In genomic region chr3:115888310-115889106, GRCm38 (mm10) we compare ENCODE assay signal across 8 mouse cellular contexts. TPM values are rescaled to one million over a fixed set of nuclear protein-coding genes. Genes with fewer than 3 reads are reported as not detected.
DNase-seq lines count a peak whose midpoint lies in the region; ATAC-seq and TF ChIP-seq lines count a peak whose summit lies in the region.

No protein-coding gene starts in this region.

- no peak overlapping the region for H3K27ac ChIP-seq in kidney, adult 2 months (ENCODE audit: insufficient read depth, low read depth, low read length)
- H3K27ac ChIP-seq in brown adipose tissue, adult 24 weeks (replicated peaks; ENCODE audit: low read depth, low read length): peak overlapping the region; percentile 8
- peak overlapping the region; percentile 81 for H3K27ac ChIP-seq in hindbrain, embryonic 12.5 days

- peak overlapping the region; percentile 78 for H3K4me2 ChIP-seq in hindbrain, embryonic 12.5 days (replicated peaks)

- TF ChIP-seq CTCF in kidney, adult 2 months (conservative IDR thresholded peaks at IDR 0.05; ENCODE audit: insufficient read depth, insufficient read length, low read depth, low read length): no peak
- no peak for TF ChIP-seq CTCF in E14TG2a.4 (conservative IDR thresholded peaks at IDR 0.05; ENCODE audit: low read length)

- H3K9ac ChIP-seq in hindbrain, embryonic 12.5 days: peak overlapping the region; percentile 79

- DNase-seq in kidney, adult 2 months: no peak
- no peak for DNase-seq in kidney, adult 8-10 months
- no peak for DNase-seq in left cerebral cortex, postnatal 25 days (ENCODE audit: low spot score in 2 of 2)
- no peak for DNase-seq in kidney, adult 18-20 months

- H3K27me3 ChIP-seq in kidney, adult 2 months (replicated peaks; ENCODE audit: control insufficient read depth, insufficient read depth, low read length): no peaks in the 10 kb centered on the region
- H3K27me3 ChIP-seq in E14TG2a.4 (ENCODE audit: insufficient read depth, low read length): no peaks in the 10 kb centered on the region
- no peaks in the 10 kb centered on the region for H3K27me3 ChIP-seq in hindbrain, embryonic 12.5 days

- H3K4me3 ChIP-seq in kidney, adult 2 months (ENCODE audit: insufficient read depth, low read depth, low read length): peak overlapping the region; percentile 97
- peak overlapping the region; percentile 92 for H3K4me3 ChIP-seq in E14TG2a.4 (replicated peaks; ENCODE audit: low read length)
- peak overlapping the region; percentile 86 for H3K4me3 ChIP-seq in brown adipose tissue, adult 24 weeks (ENCODE audit: insufficient read depth, low read depth, low read length)
- H3K4me3 ChIP-seq in hindbrain, embryonic 12.5 days: peak overlapping the region; percentile 71

- no peaks in the 10 kb centered on the region for H3K36me3 ChIP-seq in kidney, adult 2 months (ENCODE audit: control insufficient read depth, insufficient read depth, low read length)
- H3K36me3 ChIP-seq in E14TG2a.4 (ENCODE audit: insufficient read depth, low read length): peaks cover 32% of the 10 kb centered on the region
- H3K36me3 ChIP-seq in hindbrain, embryonic 12.5 days: no peaks in the 10 kb centered on the region

- peaks cover 3% of the 10 kb centered on the region; the same call in 1 of the 2 replicates for H3K4me1 ChIP-seq in kidney, adult 2 months (ENCODE audit: control insufficient read depth, insufficient read depth, low read length)
- peaks cover 7% of the 10 kb centered on the region; the same call in 1 of the 2 replicates for H3K4me1 ChIP-seq in E14TG2a.4 (replicated peaks; ENCODE audit: low read depth, low read length)
- H3K4me1 ChIP-seq in brown adipose tissue, adult 24 weeks (ENCODE audit: control insufficient read depth, insufficient read depth, insufficient read length, low read length): no peaks in the 10 kb centered on the region
- H3K4me1 ChIP-seq in hindbrain, embryonic 12.5 days: peaks cover 5% of the 10 kb centered on the region; the same call in 1 of the 2 replicates

- intact Hi-C loops in left cerebral cortex, postnatal 25 days (cut with DNase I): loop anchor here (2.0 to 5.0 kb wide), 3 partner anchors 71 to 226 kb away; no protein-coding TSS in a partner anchor

- no peaks in the 10 kb centered on the region for H3K9me3 ChIP-seq in E14TG2a.4 (ENCODE audit: low read length)
- H3K9me3 ChIP-seq in hindbrain, embryonic 12.5 days (replicated peaks): no peaks in the 10 kb centered on the region

- ATAC-seq in hindbrain, embryonic 12.5 days (ENCODE audit: low FRiP score): peak; percentile 77
- ATAC-seq in megakaryocyte, adult 5-6 weeks (ENCODE audit: poor library complexity, severe bottlenecking): peak; percentile 46

- 4% methylated on average over 21 of the region's 21 CpGs for WGBS in kidney, adult 2 months
- WGBS in hindbrain, embryonic 12.5 days: 4% methylated on average over 21 of the region's 21 CpGs

- no peak for TF ChIP-seq POLR2A in kidney, adult 2 months (IDR thresholded peaks at IDR 0.05; ENCODE audit: low read depth, low read length)

RNA-seq across cellular contexts. Expression of gene Dph5, which starts 0.9 kb away (rescaled TPM):
- 4.1 and 6.1 TPM in 2 replicates for polyA plus RNA-seq in kidney, adult 2 months (2012; rRNA removed)
- 11.9 and 12.4 TPM in 2 replicates for polyA plus RNA-seq in brown adipose tissue, adult 24 weeks (2012; ENCODE audit: insufficient read depth, insufficient read length, missing spikeins)
- polyA plus RNA-seq in hindbrain, embryonic 12.5 days (2016; fragmentation: Nextera tagmentation; extraction: Ambion mirVana): 21.9 and 26.3 TPM in 2 replicates
- 10.2 and 15.6 TPM in 2 replicates for total RNA-seq in megakaryocyte, adult 5-6 weeks (2015)
- total RNA-seq in megakaryocyte, adult 5-6 weeks (2017): 26.8 and 27.3 TPM in 2 replicates
- total RNA-seq in left cerebral cortex, postnatal 25 days (2021): 10 to 100 TPM; 12.7 to 13.8 TPM
